Mouse (Mus musculus) thymus, adult 2 months (tissue): ENCODE measurements around the gene Trim11. TPM values are rescaled to one million over a fixed set of nuclear protein-coding genes. Genes with fewer than 3 reads are reported as not detected.

Experiments
- DNase-seq: peaks from one replicate; pipeline ENCODE4 v3.0.0; 2021
- H3K27ac ChIP-seq: fragments of 200-500 bp; 2 replicates; pipeline ENCODE4 v1.5.1; 2012; ENCODE audit warnings: low read length, control low read depth; ENCODE audit not compliant: control insufficient read depth, insufficient read depth
- H3K27me3 ChIP-seq: fragments of 200-500 bp; 2 replicates; pipeline ENCODE4 v1.6.1; 2012; ENCODE audit warnings: mild to moderate bottlenecking, low read length, moderate library complexity, mixed read lengths; ENCODE audit not compliant: control insufficient read depth, insufficient read depth
- H3K36me3 ChIP-seq: fragments of 200-500 bp; 2 replicates; pipeline ENCODE4 v1.6.1; 2012; ENCODE audit warnings: mild to moderate bottlenecking, low read length, moderate library complexity; ENCODE audit not compliant: control insufficient read depth, insufficient read depth
- H3K4me1 ChIP-seq: fragments of 200-500 bp; replicated peaks from 2 replicates; pipeline ENCODE4 v1.6.1; 2012; ENCODE audit warnings: low read length; ENCODE audit not compliant: control insufficient read depth, insufficient read depth
- H3K4me3 ChIP-seq: fragments of 200-500 bp; 2 replicates; pipeline ENCODE4 v1.5.1; 2012; ENCODE audit warnings: mild to moderate bottlenecking, low read length, control low read depth, moderate library complexity; ENCODE audit not compliant: control insufficient read depth, insufficient read depth
- CTCF ChIP-seq: fragments of 200-500 bp; IDR thresholded peaks from 2 replicates; pipeline ENCODE4 v1.5.1; 2012; ENCODE audit warnings: mild to moderate bottlenecking, control low read depth, low read length, moderate library complexity, borderline replicate concordance; ENCODE audit not compliant: control insufficient read depth, poor library complexity, insufficient read depth; ENCODE audit errors: extremely low read depth
- POLR2A ChIP-seq: fragments of 200-500 bp; IDR thresholded peaks from 2 replicates; pipeline ENCODE4 v1.6.1; 2012; ENCODE audit warnings: mild to moderate bottlenecking, low read length, control low read depth, moderate library complexity; ENCODE audit not compliant: control insufficient read depth, poor library complexity, insufficient read depth; ENCODE audit errors: extremely low read depth
- WGBS: fragments of 180-500 bp; shearing (Covaris S2); methylation state at CpG from one replicate; pipeline ENCODE4 v1.1.7; 2018; 5-methylcytosine and 5-hydroxymethylcytosine counted together
- polyA plus RNA-seq: library from polyadenylated mRNA; depleted of rRNA; stranded (reverse); fragments of >200 nt; gene quantifications from 2 replicates; pipeline ENCODE4 v1.2.3, GENCODE M21; 2012

Gene Trim11
- polyA plus RNA-seq, 1 experiment: 114 TPM

- peaks cover 6% of the 10 kb centered on the region for H3K4me1 ChIP-seq
These were observed 6.9 kb upstream of the Trim11 start for GRCm38 (mm10) chr11:58970831-58971530.

DNA sequence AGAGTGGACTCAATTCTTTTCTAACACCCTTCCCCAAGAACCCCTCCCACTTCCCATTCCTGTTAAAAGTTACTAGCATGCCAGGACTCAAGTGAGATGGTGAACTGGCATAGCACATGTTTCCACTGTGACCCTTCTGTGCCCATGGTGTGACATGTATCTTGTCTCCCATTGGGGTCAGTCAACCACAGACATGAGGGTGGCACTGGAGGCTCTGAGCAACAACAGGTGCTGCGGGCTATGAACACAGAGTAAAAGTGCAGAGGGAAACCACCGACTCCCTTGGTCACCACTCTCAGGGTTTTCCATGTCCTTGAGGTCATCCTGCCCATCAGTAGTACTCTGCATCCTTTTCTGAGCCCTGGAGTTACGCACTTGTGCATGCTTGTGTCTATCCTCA, 6.1 kb upstream of the Trim11 start:
- no peak overlapping the region for H3K27ac ChIP-seq
- DNase-seq: no peak
- WGBS: 89% methylated on average over 3 of the region's 3 CpGs
- no peaks in the 10 kb centered on the region for H3K36me3 ChIP-seq
- peaks cover 6% of the 10 kb centered on the region for H3K4me1 ChIP-seq
- TF ChIP-seq POLR2A (no peak), CTCF (no peak)
- no peaks in the 10 kb centered on the region for H3K27me3 ChIP-seq
- no peak overlapping the region for H3K4me3 ChIP-seq

More at GRCm38 (mm10) chr11:58970831-58971530, 6.9 kb upstream of the Trim11 start:
- no peak for TF ChIP-seq CTCF
- TF ChIP-seq POLR2A: no peak
- no peak for DNase-seq
- Histone ChIP-seq H3K27ac (no peak overlapping the region), H3K4me3 (no peak overlapping the region), H3K36me3 (no peaks in the 10 kb centered on the region), H3K27me3 (no peaks in the 10 kb centered on the region)
- 97% methylated on average over 21 of the region's 21 CpGs for WGBS

GRCm38 (mm10) chr11:58974414-58974813, 3.5 kb upstream of the Trim11 start:
- no peak overlapping the region for H3K4me3 ChIP-seq
- DNase-seq: no peak
- WGBS: 89% methylated on average over 3 of the region's 3 CpGs

GRCm38 (mm10) chr11:58977150-58977549, 743 bp upstream of the Trim11 start:
- WGBS: under 1% methylated on average over 29 of the region's 29 CpGs
- no peaks in the 10 kb centered on the region for H3K36me3 ChIP-seq
- H3K27me3 ChIP-seq: no peaks in the 10 kb centered on the region
- peak overlapping the region; percentile 95 for H3K4me3 ChIP-seq
- H3K27ac ChIP-seq: peak overlapping the region; percentile 51
- no peak for TF ChIP-seq CTCF
- TF ChIP-seq POLR2A: no peak
- peak; percentile 41 for DNase-seq
- H3K4me1 ChIP-seq: peaks cover 31% of the 10 kb centered on the region

More at GRCm38 (mm10) chr11:58974414-58974813, 3.5 kb upstream of the Trim11 start:
- H3K4me1 ChIP-seq: peaks cover 8% of the 10 kb centered on the region
- no peaks in the 10 kb centered on the region for H3K27me3 ChIP-seq
- no peaks in the 10 kb centered on the region for H3K36me3 ChIP-seq
- no peak for TF ChIP-seq POLR2A
- H3K27ac ChIP-seq: no peak overlapping the region

GRCm38 (mm10) chr11:58977607-58978026, 276 bp upstream of the Trim11 start:
- Histone ChIP-seq H3K36me3 (no peaks in the 10 kb centered on the region), H3K4me1 (peaks cover 36% of the 10 kb centered on the region), H3K27me3 (no peaks in the 10 kb centered on the region), H3K27ac (peak overlapping the region; percentile 51), H3K4me3 (peak overlapping the region; percentile 95)
- no peak for DNase-seq
- TF ChIP-seq CTCF: no peak
- TF ChIP-seq POLR2A: no peak
- WGBS: under 1% methylated on average over 21 of the region's 21 CpGs

GRCm38 (mm10) chr11:58978706-58979030, 775 bp downstream of the Trim11 start:
- DNase-seq: no peak
- TF ChIP-seq CTCF (no peak), POLR2A (no peak)
- H3K36me3 ChIP-seq: no peaks in the 10 kb centered on the region
- H3K4me1 ChIP-seq: peaks cover 43% of the 10 kb centered on the region
- H3K4me3 ChIP-seq: peak overlapping the region; percentile 95
- 1% methylated on average over 5 of the region's 5 CpGs for WGBS
- peak overlapping the region; percentile 7; the same call in 1 of the 2 replicates for H3K27ac ChIP-seq
- H3K27me3 ChIP-seq: no peaks in the 10 kb centered on the region
